Mouse (Mus musculus): ENCODE data around the gene C3ar1. TPM values are rescaled to one million over a fixed set of nuclear protein-coding genes. Genes with fewer than 3 reads are reported as not detected.

C3ar1 gene
- polyA plus RNA-seq, 1 experiment from 2014 or later, result 2.1 TPM

DNA sequence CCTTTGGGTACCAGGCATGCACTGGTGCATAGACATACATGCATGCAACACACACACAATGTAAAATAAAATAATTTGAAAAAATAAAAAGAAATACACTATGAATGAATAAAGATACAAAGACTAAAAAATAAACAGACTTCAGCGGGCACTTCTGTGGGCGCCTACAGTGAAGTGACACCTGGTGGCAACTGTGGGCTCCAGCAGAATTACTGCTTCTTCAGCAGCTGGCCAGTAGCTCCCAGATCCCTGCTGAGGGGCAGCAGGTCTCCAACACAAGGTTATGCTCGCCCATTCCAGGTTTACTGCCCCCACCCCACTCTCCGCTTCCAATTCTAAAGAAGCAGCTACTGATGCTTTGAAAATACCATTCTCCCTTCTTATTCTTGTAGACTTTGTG, 12.0 kb upstream of the C3ar1 start:
- Histone ChIP-seq H3K9me3 (no peaks in the 10 kb centered on the region), H3K4me2 (replicated peaks) (no peak overlapping the region), H3K4me3 (no peak overlapping the region), H3K36me3 (no peaks in the 10 kb centered on the region), H3K9ac (no peak overlapping the region), H3K27ac (no peak overlapping the region), H3K4me1 (no peaks in the 10 kb centered on the region), H3K27me3 (replicated peaks) (no peaks in the 10 kb centered on the region)
- WGBS, result 68% methylated on average over 4 of the region's 4 CpGs
- ATAC-seq (ENCODE audit: low FRiP score, low read depth), result no peak

GRCm38 (mm10) chr6:122862871-122863270, 6.9 kb upstream of the C3ar1 start:
- H3K9me3 ChIP-seq, result peaks cover 14% of the 10 kb centered on the region; the same call in 1 of the 2 replicates
- no peak overlapping the region for H3K4me2 ChIP-seq (replicated peaks)
- WGBS, result 78% methylated on average over 1 of the region's 1 CpGs
- no peak overlapping the region for H3K9ac ChIP-seq
- no peaks in the 10 kb centered on the region for H3K27me3 ChIP-seq (replicated peaks)
- H3K36me3 ChIP-seq, result no peaks in the 10 kb centered on the region
- H3K4me3 ChIP-seq, result no peak overlapping the region
- no peaks in the 10 kb centered on the region for H3K4me1 ChIP-seq
- H3K27ac ChIP-seq, result no peak overlapping the region
- no peak for ATAC-seq (ENCODE audit: low FRiP score, low read depth)

- Histone ChIP-seq H3K9me3 (peaks cover 14% of the 10 kb centered on the region; the same call in 1 of the 2 replicates), H3K4me1 (no peaks in the 10 kb centered on the region), H3K27ac (no peak overlapping the region), H3K9ac (no peak overlapping the region), H3K4me3 (no peak overlapping the region), H3K36me3 (no peaks in the 10 kb centered on the region), H3K4me2 (replicated peaks) (no peak overlapping the region), H3K27me3 (replicated peaks) (no peaks in the 10 kb centered on the region)
- WGBS, result 79% methylated on average over 6 of the region's 6 CpGs
- ATAC-seq (ENCODE audit: low FRiP score, low read depth), result no peak
These were observed 6.5 kb upstream of the C3ar1 start for GRCm38 (mm10) chr6:122862434-122862833.

GRCm38 (mm10) chr6:122854552-122854951, 1.4 kb downstream of the C3ar1 start:
- H3K4me1 ChIP-seq, result no peaks in the 10 kb centered on the region
- no peaks in the 10 kb centered on the region for H3K9me3 ChIP-seq
- ATAC-seq (ENCODE audit: low FRiP score, low read depth), result no peak
- WGBS, result 86% methylated on average over 12 of the region's 12 CpGs
- H3K27me3 ChIP-seq (replicated peaks), result no peaks in the 10 kb centered on the region
- no peak overlapping the region for H3K27ac ChIP-seq
- H3K36me3 ChIP-seq, result no peaks in the 10 kb centered on the region
- H3K9ac ChIP-seq, result no peak overlapping the region
- no peak overlapping the region for H3K4me2 ChIP-seq (replicated peaks)
- H3K4me3 ChIP-seq, result no peak overlapping the region

- H3K4me3 ChIP-seq, result no peak overlapping the region
- H3K9me3 ChIP-seq, result no peaks in the 10 kb centered on the region
- H3K36me3 ChIP-seq, result no peaks in the 10 kb centered on the region
- H3K27me3 ChIP-seq (replicated peaks), result no peaks in the 10 kb centered on the region
- no peak overlapping the region for H3K4me2 ChIP-seq (replicated peaks)
- no peak overlapping the region for H3K9ac ChIP-seq
- no peaks in the 10 kb centered on the region for H3K4me1 ChIP-seq
- ATAC-seq (ENCODE audit: low FRiP score, low read depth), result no peak
- 85% methylated on average over 2 of the region's 2 CpGs for WGBS
- no peak overlapping the region for H3K27ac ChIP-seq
These were observed 3.3 kb downstream of the C3ar1 start for GRCm38 (mm10) chr6:122852696-122853095.

GRCm38 (mm10) chr6:122843759-122844158, 12.2 kb downstream of the C3ar1 start:
- Histone ChIP-seq H3K27ac (no peak overlapping the region), H3K4me2 (replicated peaks) (no peak overlapping the region), H3K4me3 (no peak overlapping the region), H3K9ac (no peak overlapping the region), H3K4me1 (no peaks in the 10 kb centered on the region), H3K36me3 (peaks cover 50% of the 10 kb centered on the region), H3K9me3 (no peaks in the 10 kb centered on the region), H3K27me3 (replicated peaks) (no peaks in the 10 kb centered on the region)
- no peak for ATAC-seq (ENCODE audit: low FRiP score, low read depth)
- WGBS, result 73% methylated on average over 6 of the region's 6 CpGs

- WGBS, result 87% methylated on average over 5 of the region's 5 CpGs
These were observed 18.4 kb downstream of the C3ar1 start for GRCm38 (mm10) chr6:122837539-122837938.

GRCm38 (mm10) chr6:122836974-122837373, 19.0 kb downstream of the C3ar1 start:
- Histone ChIP-seq H3K27me3 (replicated peaks) (no peaks in the 10 kb centered on the region), H3K27ac (no peak overlapping the region), H3K9me3 (no peaks in the 10 kb centered on the region), H3K4me2 (replicated peaks) (no peak overlapping the region), H3K4me1 (no peaks in the 10 kb centered on the region), H3K4me3 (no peak overlapping the region), H3K9ac (no peak overlapping the region), H3K36me3 (peaks cover 72% of the 10 kb centered on the region)
- WGBS, result 95% methylated on average over 3 of the region's 3 CpGs
- ATAC-seq (ENCODE audit: low FRiP score, low read depth), result no peak

More at GRCm38 (mm10) chr6:122837539-122837938, 18.4 kb downstream of the C3ar1 start:
- Histone ChIP-seq H3K4me3 (no peak overlapping the region), H3K9ac (no peak overlapping the region), H3K9me3 (no peaks in the 10 kb centered on the region), H3K27ac (no peak overlapping the region), H3K4me2 (replicated peaks) (no peak overlapping the region), H3K27me3 (replicated peaks) (no peaks in the 10 kb centered on the region), H3K4me1 (no peaks in the 10 kb centered on the region), H3K36me3 (peaks cover 69% of the 10 kb centered on the region)
- ATAC-seq (ENCODE audit: low FRiP score, low read depth), result no peak

GRCm38 (mm10) chr6:122834365-122834764, 21.6 kb downstream of the C3ar1 start:
- no peak overlapping the region for H3K4me3 ChIP-seq
- H3K36me3 ChIP-seq, result peaks cover 55% of the 10 kb centered on the region
- H3K27ac ChIP-seq, result no peak overlapping the region
- ATAC-seq (ENCODE audit: low FRiP score, low read depth), result no peak
- no peaks in the 10 kb centered on the region for H3K9me3 ChIP-seq
- no peak overlapping the region for H3K4me2 ChIP-seq (replicated peaks)
- WGBS, result 72% methylated on average over 4 of the region's 4 CpGs
- H3K27me3 ChIP-seq (replicated peaks), result no peaks in the 10 kb centered on the region
- H3K9ac ChIP-seq, result no peak overlapping the region
- H3K4me1 ChIP-seq, result no peaks in the 10 kb centered on the region

GRCm38 (mm10) chr6:122832880-122833279, 23.1 kb downstream of the C3ar1 start:
- Histone ChIP-seq H3K36me3 (peaks cover 45% of the 10 kb centered on the region), H3K4me1 (no peaks in the 10 kb centered on the region)

GRCm38 (mm10) chr6:122828086-122828485, 27.9 kb downstream of the C3ar1 start:
- Histone ChIP-seq H3K27me3 (replicated peaks) (no peaks in the 10 kb centered on the region), H3K27ac (no peak overlapping the region), H3K9ac (no peak overlapping the region), H3K9me3 (no peaks in the 10 kb centered on the region), H3K4me3 (no peak overlapping the region), H3K36me3 (peaks cover 17% of the 10 kb centered on the region; the same call in 1 of the 2 replicates), H3K4me1 (peaks cover 12% of the 10 kb centered on the region), H3K4me2 (replicated peaks) (no peak overlapping the region)
- 44% methylated on average over 13 of the region's 13 CpGs for WGBS
- ATAC-seq (ENCODE audit: low FRiP score, low read depth), result no peak

More at GRCm38 (mm10) chr6:122832880-122833279, 23.1 kb downstream of the C3ar1 start:
- H3K4me2 ChIP-seq (replicated peaks), result no peak overlapping the region
- ATAC-seq (ENCODE audit: low FRiP score, low read depth), result no peak
- no peaks in the 10 kb centered on the region for H3K27me3 ChIP-seq (replicated peaks)
- H3K27ac ChIP-seq, result no peak overlapping the region
- no peak overlapping the region for H3K4me3 ChIP-seq
- 83% methylated on average over 7 of the region's 7 CpGs for WGBS
- no peaks in the 10 kb centered on the region for H3K9me3 ChIP-seq
- H3K9ac ChIP-seq, result no peak overlapping the region

- H3K9ac ChIP-seq, result peak overlapping the region; percentile 48
- H3K27me3 ChIP-seq (replicated peaks), result no peaks in the 10 kb centered on the region
- H3K4me3 ChIP-seq, result peak overlapping the region; percentile 25
- 7% methylated on average over 24 of the region's 29 CpGs for WGBS
- peak; percentile 27; the same call in 1 of the 2 replicates for ATAC-seq (ENCODE audit: low FRiP score, low read depth)
- H3K36me3 ChIP-seq, result peaks cover 7% of the 10 kb centered on the region; the same call in 1 of the 2 replicates
- H3K27ac ChIP-seq, result no peak overlapping the region
- H3K4me1 ChIP-seq, result peaks cover 25% of the 10 kb centered on the region
- no peaks in the 10 kb centered on the region for H3K9me3 ChIP-seq
- H3K4me2 ChIP-seq (replicated peaks), result peak overlapping the region; percentile 67
These were observed 29.8 kb downstream of the C3ar1 start for GRCm38 (mm10) chr6:122825923-122826742.

- 0 out of 2 replicates have a peak, but pooled peaks cover 2% of the 10 kb centered on the region for H3K27me3 ChIP-seq (replicated peaks)
- H3K36me3 ChIP-seq, result peaks cover 7% of the 10 kb centered on the region; the same call in 1 of the 2 replicates
- H3K9ac ChIP-seq, result no peak overlapping the region
- no peak overlapping the region for H3K4me2 ChIP-seq (replicated peaks)
- peaks cover 33% of the 10 kb centered on the region for H3K4me1 ChIP-seq
- WGBS, result 94% methylated on average over 9 of the region's 9 CpGs
- no peak for ATAC-seq (ENCODE audit: low FRiP score, low read depth)
- H3K9me3 ChIP-seq, result no peaks in the 10 kb centered on the region
- no peak overlapping the region for H3K27ac ChIP-seq
- no peak overlapping the region for H3K4me3 ChIP-seq
These were observed 30.8 kb downstream of the C3ar1 start for GRCm38 (mm10) chr6:122825166-122825565.

Data from neural tube, embryonic 12.5 days (tissue).